Mouse (Mus musculus): ENCODE measurements around the gene Pigw.

GRCm38 (mm10) chr11:84873042-84873833 is 6.8 kb downstream of the Pigw start:
- TF ChIP-seq CTCF (IDR thresholded peaks at IDR 0.05; ENCODE audit: low read depth) (peak; percentile 42), EP300 (IDR thresholded peaks at IDR 0.05; ENCODE audit: low read depth) (peak; percentile 96)

All from liver, postnatal 0 days (tissue).